In genomic region chr14:31663376-31664099, GRCm38 (mm10) we compare ENCODE assay signal across 9 mouse cellular contexts. TPM values are rescaled to one million over a fixed set of nuclear protein-coding genes. Genes with fewer than 3 reads are reported as not detected.
DNase-seq lines count a peak whose midpoint lies in the region; ATAC-seq and TF ChIP-seq lines count a peak whose summit lies in the region.
"Had no signal": no experiment of that assay in that cellular context is flagged by ENCODE, and none has a peak within 500 bp of the region (broad histone marks: within the 10 kb centered on the region; RNA-seq: fewer than 3 reads in every experiment).

No protein-coding gene starts in this region.

- no peak for TF ChIP-seq POLR2A in MEL (IDR thresholded peaks at IDR 0.05; ENCODE audit: control insufficient read depth in 1 of 2, insufficient read depth in 1 of 2, low read depth in 1 of 2, low read length in 2 of 2, poor library complexity in 1 of 2)

- peaks cover 31% of the 10 kb centered on the region for H3K4me1 ChIP-seq in heart, embryonic 11.5 days (ENCODE audit: control insufficient read depth, insufficient read depth, low read length)
- peaks cover 14 to 31% of the 10 kb centered on the region in 2 experiments for H3K4me1 ChIP-seq in MEL (ENCODE audit: control insufficient read depth in 1 of 2, insufficient read depth in 2 of 2, low read length in 2 of 2)
- peaks cover 46% of the 10 kb centered on the region for H3K4me1 ChIP-seq in heart, embryonic 16.5 days (ENCODE audit: control insufficient read depth, insufficient read depth, low read length)
- peaks cover 49% of the 10 kb centered on the region for H3K4me1 ChIP-seq in liver, postnatal 0 days (ENCODE audit: insufficient read depth)

- peaks cover 7% of the 10 kb centered on the region; the same call in 1 of the 2 replicates for H3K36me3 ChIP-seq in heart, embryonic 11.5 days (ENCODE audit: control insufficient read depth, insufficient read depth, low read length)
- peaks cover 0 to 23% of the 10 kb centered on the region in 2 experiments; a peak in 3 of 4 replicates for H3K36me3 ChIP-seq in MEL (ENCODE audit: control insufficient read depth in 1 of 2, insufficient read depth in 2 of 2, low read length in 2 of 2)
- peaks cover 11% of the 10 kb centered on the region for H3K36me3 ChIP-seq in heart, embryonic 16.5 days (ENCODE audit: control insufficient read depth, insufficient read depth)
- peaks cover 8% of the 10 kb centered on the region for H3K36me3 ChIP-seq in liver, postnatal 0 days (replicated peaks; ENCODE audit: insufficient read depth, low read length)

- H3K79me2 ChIP-seq in MEL (ENCODE audit: control insufficient read depth, insufficient read depth, low read length, poor library complexity), result no peaks in the 10 kb centered on the region

- ATAC-seq in heart, embryonic 11.5 days (replicated peaks; ENCODE audit: insufficient number of reproducible peaks, low FRiP score, low TSS enrichment), result no peak
- no peak for ATAC-seq in heart, embryonic 16.5 days (replicated peaks; ENCODE audit: extremely low read depth, insufficient read depth, low FRiP score)
- no peak for ATAC-seq in liver, postnatal 0 days
- ATAC-seq in megakaryocyte progenitor cell, adult 5-6 weeks (replicated peaks; ENCODE audit: poor library complexity), result no peak

- no peak overlapping the region for H3K9ac ChIP-seq in heart, embryonic 11.5 days (ENCODE audit: low read depth, low read length)
- peak overlapping the region; percentile 24; the same call in 1 of the 2 replicates for H3K9ac ChIP-seq in MEL (ENCODE audit: control insufficient read depth, low read depth, low read length, poor library complexity, severe bottlenecking)
- peak overlapping the region; percentile 81 for H3K9ac ChIP-seq in heart, embryonic 16.5 days (ENCODE audit: low read length)
- no peak overlapping the region for H3K9ac ChIP-seq in liver, postnatal 0 days (replicated peaks)

- no peak for TF ChIP-seq RAD21 in MEL (IDR thresholded peaks at IDR 0.05; ENCODE audit: low read depth, low read length)

- peak overlapping the region; percentile 96; the same call in 1 of the 2 replicates for H3K27ac ChIP-seq in heart, embryonic 11.5 days (ENCODE audit: low read depth, low read length)
- H3K27ac ChIP-seq in MEL (ENCODE audit: control insufficient read depth, low read depth, low read length), result peak overlapping the region; percentile 89; the same call in 1 of the 2 replicates
- peak overlapping the region; percentile 94 for H3K27ac ChIP-seq in heart, embryonic 16.5 days (ENCODE audit: low read length)
- 0 out of 2 replicates have a peak overlapping the region, but pooled peaks have one; percentile 76 for H3K27ac ChIP-seq in liver, postnatal 0 days (ENCODE audit: low read depth)

- 85% methylated on average over 13 of the region's 13 CpGs for WGBS in heart, embryonic 11.5 days (ENCODE audit: insufficient replicate concordance)
- WGBS in heart, embryonic 16.5 days, result 86% methylated on average over 13 of the region's 13 CpGs
- WGBS in liver, postnatal 0 days (ENCODE audit: insufficient replicate concordance), result 82% methylated on average over 13 of the region's 13 CpGs

- H3K4me3 ChIP-seq in heart, embryonic 11.5 days (ENCODE audit: low read depth, low read length), result no peak overlapping the region
- H3K4me3 ChIP-seq in MEL (ENCODE audit: control insufficient read depth in 1 of 2, insufficient read depth in 1 of 2, low read depth in 2 of 2, low read length in 2 of 2), result no peak overlapping the region
- no peak overlapping the region for H3K4me3 ChIP-seq in heart, embryonic 16.5 days (ENCODE audit: low read length)
- no peak overlapping the region for H3K4me3 ChIP-seq in liver, postnatal 0 days (ENCODE audit: low read depth, low read length)

- no peak overlapping the region for H3K4me2 ChIP-seq in heart, embryonic 11.5 days
- no peak overlapping the region for H3K4me2 ChIP-seq in heart, embryonic 16.5 days (ENCODE audit: low read depth, low read length)
- no peak overlapping the region for H3K4me2 ChIP-seq in liver, postnatal 0 days (ENCODE audit: low read depth, low read length)

- no peak for DNase-seq in heart, postnatal 36 days
- DNase-seq in MEL (ENCODE audit: low read depth, low spot score), result peak; percentile 34
- no peak for DNase-seq in liver, postnatal 0 days
- no peak for DNase-seq in embryo, embryonic 10.5 days (ENCODE audit: low spot score)
- no peak for DNase-seq in spleen, postnatal 10 days (ENCODE audit: low spot score in 2 of 2)

- TF ChIP-seq CTCF in MEL (IDR thresholded peaks at IDR 0.05 in 2 of 3, conservative IDR thresholded peaks at IDR 0.05 in 1 of 3; ENCODE audit: control insufficient read depth in 1 of 3, insufficient read depth in 1 of 3, low read depth in 2 of 3, low read length in 3 of 3, poor library complexity in 1 of 3, severe bottlenecking in 1 of 3), result no peak
- TF ChIP-seq CTCF in liver, postnatal 0 days (IDR thresholded peaks at IDR 0.05; ENCODE audit: low read depth), result no peak

- TF ChIP-seq EP300 in MEL (IDR thresholded peaks at IDR 0.05; ENCODE audit: low read depth in 1 of 2, low read length in 2 of 2), result no peak
- TF ChIP-seq EP300 in liver, postnatal 0 days (IDR thresholded peaks at IDR 0.05; ENCODE audit: low read depth), result no peak

- no peaks in the 10 kb centered on the region for H3K27me3 ChIP-seq in heart, embryonic 11.5 days (ENCODE audit: control insufficient read depth, insufficient read depth, low read length)
- no peaks in the 10 kb centered on the region for H3K27me3 ChIP-seq in MEL (ENCODE audit: control insufficient read depth in 1 of 2, insufficient read depth in 2 of 2, low read length in 2 of 2)
- no peaks in the 10 kb centered on the region for H3K27me3 ChIP-seq in heart, embryonic 16.5 days (ENCODE audit: control insufficient read depth, insufficient read depth, low read length)
- no peaks in the 10 kb centered on the region for H3K27me3 ChIP-seq in liver, postnatal 0 days (ENCODE audit: insufficient read depth, low read length)

- intact Hi-C loops in heart, postnatal 36 days (cut with DNase I), result no loop called here

- no peaks in the 10 kb centered on the region for H3K9me3 ChIP-seq in heart, embryonic 11.5 days (replicated peaks; ENCODE audit: control insufficient read depth, low read length)
- no peaks in the 10 kb centered on the region for H3K9me3 ChIP-seq in MEL (replicated peaks; ENCODE audit: insufficient read depth, low read length)
- no peaks in the 10 kb centered on the region for H3K9me3 ChIP-seq in heart, embryonic 16.5 days (replicated peaks; ENCODE audit: control insufficient read depth, low read length)
- H3K9me3 ChIP-seq in liver, postnatal 0 days (ENCODE audit: low read length), result no peaks in the 10 kb centered on the region

TF ChIP-seq in MEL, 35 proteins besides CTCF, POLR2A, EP300 and RAD21:
- TF ChIP-seq ZKSCAN1 (IDR thresholded peaks at IDR 0.05; ENCODE audit: low read depth, low read length) (no peak), USF1 (IDR thresholded peaks at IDR 0.05; ENCODE audit: low read depth, low read length) (0 out of 2 replicates have a peak, but pooled peaks have one; percentile 10), POLR2AphosphoS2 (IDR thresholded peaks at IDR 0.05; ENCODE audit: low read length) (no peak)

RNA-seq across cellular contexts. Expression of gene Hacl1, which starts 22.5 kb away (rescaled TPM):
- 8.5 and 16.1 TPM in 2 replicates for polyA plus RNA-seq in heart, embryonic 11.5 days (2014; fragmentation: Nextera tagmentation; extraction: Ambion mirVana)
- 10 to 100 TPM; 12.2 to 12.7 TPM for total RNA-seq in heart, postnatal 36 days (2021)
- total RNA-seq in MEL (2012; rRNA removed), result 7.7 and 9.2 TPM in 2 replicates
- 10 to 100 TPM in 1 of 2 experiments, not detected in 1; 13.3 TPM for polyA plus RNA-seq in MEL (2012; ENCODE audit: insufficient read depth in 1 of 2, insufficient read length in 2 of 2, low read depth in 1 of 2, low replicate concordance in 2 of 2, missing spikeins in 1 of 2)
- polyA plus RNA-seq in heart, embryonic 16.5 days (2015; fragmentation: Nextera tagmentation; extraction: Ambion mirVana), result 9.8 and 14.3 TPM in 2 replicates
- polyA plus RNA-seq in liver, postnatal 0 days (2015; fragmentation: Nextera tagmentation; extraction: Ambion mirVana), result 310 and 342 TPM in 2 replicates
- 13.3 and 18.9 TPM in 2 replicates for total RNA-seq in megakaryocyte progenitor cell, adult 5-6 weeks (2015)
- 34.8 and 35.6 TPM in 2 replicates for total RNA-seq in megakaryocyte progenitor cell, adult 5-6 weeks (2017)

RNA-seq across cellular contexts. Expression of gene Btd, which starts 22.7 kb away (rescaled TPM):
- polyA plus RNA-seq in heart, embryonic 11.5 days (2014; fragmentation: Nextera tagmentation; extraction: Ambion mirVana), result 22.3 and 25.0 TPM in 2 replicates
- 10 to 100 TPM in 1 of 2 experiments, 1 to 10 TPM in 1; 9.3 to 12.3 TPM for total RNA-seq in heart, postnatal 36 days (2021)
- 7.2 and 8.4 TPM in 2 replicates for total RNA-seq in MEL (2012; rRNA removed)
- polyA plus RNA-seq in MEL (2012; ENCODE audit: insufficient read depth in 1 of 2, insufficient read length in 2 of 2, low read depth in 1 of 2, low replicate concordance in 2 of 2, missing spikeins in 1 of 2), result 10 to 100 TPM in 1 of 2 experiments, not detected in 1; 12.9 TPM
- polyA plus RNA-seq in heart, embryonic 16.5 days (2015; fragmentation: Nextera tagmentation; extraction: Ambion mirVana), result 23.4 and 24.2 TPM in 2 replicates
- 40.3 and 44.1 TPM in 2 replicates for polyA plus RNA-seq in liver, postnatal 0 days (2015; fragmentation: Nextera tagmentation; extraction: Ambion mirVana)
- total RNA-seq in megakaryocyte progenitor cell, adult 5-6 weeks (2015), result 14.7 and 15.6 TPM in 2 replicates
- total RNA-seq in megakaryocyte progenitor cell, adult 5-6 weeks (2017), result 8.1 and 14.3 TPM in 2 replicates

RNA-seq across cellular contexts. Expression of gene Gm49387, which starts 22.9 kb away (rescaled TPM):
- polyA plus RNA-seq in heart, embryonic 11.5 days (2014; fragmentation: Nextera tagmentation; extraction: Ambion mirVana), result 0.84 TPM in 1 of 2 replicates, not detected in the other
- total RNA-seq in heart, postnatal 36 days (2021), result 1 to 10 TPM in 1 of 2 experiments, under 1 TPM in 1; 0.33 to 1.7 TPM
- total RNA-seq in MEL (2012; rRNA removed), result not detected in 2 replicates
- polyA plus RNA-seq in MEL (2012; ENCODE audit: insufficient read depth in 1 of 2, insufficient read length in 2 of 2, low read depth in 1 of 2, low replicate concordance in 2 of 2, missing spikeins in 1 of 2), result under 1 TPM in 1 of 2 experiments, not detected in 1; 0.14 TPM
- 0.87 and 4.3 TPM in 2 replicates for polyA plus RNA-seq in heart, embryonic 16.5 days (2015; fragmentation: Nextera tagmentation; extraction: Ambion mirVana)
- polyA plus RNA-seq in liver, postnatal 0 days (2015; fragmentation: Nextera tagmentation; extraction: Ambion mirVana), result 0.89 and 3.9 TPM in 2 replicates
- not detected in 2 replicates for total RNA-seq in megakaryocyte progenitor cell, adult 5-6 weeks (2015)
- not detected in 2 replicates for total RNA-seq in megakaryocyte progenitor cell, adult 5-6 weeks (2017)
- polyA plus RNA-seq: gonadal fat pad, adult 2 months had no signal

Comparison
In these comparisons a context has a peak if more than half of its experiments do, and no peak if none do; other contexts are left out.
1. H3K9ac ChIP-seq: peak in MEL (single experiment) and heart, embryonic 16.5 days (single experiment); none in heart, embryonic 11.5 days (single experiment) and liver, postnatal 0 days (single experiment).
2. RNA of gene Hacl1, which starts 22.5 kb away (polyA plus RNA-seq): 310 to 342 TPM in liver, postnatal 0 days; 8.5 to 16.1 TPM in heart, embryonic 11.5 days, 9.8 to 14.3 TPM in heart, embryonic 16.5 days and 13.3 TPM in MEL; every median in the first group is over 10 times any median in the second.
3. Peak in every context shown above with its lines, with median percentiles within 50 percentile points of each other: H3K27ac ChIP-seq.